Mouse (Mus musculus) G1E-ER4 (cell line): ENCODE results near the gene Pds5a. TPM values are rescaled to one million over a fixed set of nuclear protein-coding genes. Genes with fewer than 3 reads are reported as not detected.

ENCODE experiments used
- GATA1 ChIP-seq: IDR thresholded peaks from one replicate; pipeline ENCODE4 v1.8.0; 2012; ENCODE audit warnings: low read length, inconsistent platforms
- polyA plus RNA-seq: library from polyadenylated mRNA; stranded (reverse); fragments of >175 nt; gene quantifications from 2 replicates; pipeline ENCODE4 v1.2.3, GENCODE M21; 2012

The Pds5a gene
- polyA plus RNA-seq, 1 experiment: 28.0 TPM

DNA sequence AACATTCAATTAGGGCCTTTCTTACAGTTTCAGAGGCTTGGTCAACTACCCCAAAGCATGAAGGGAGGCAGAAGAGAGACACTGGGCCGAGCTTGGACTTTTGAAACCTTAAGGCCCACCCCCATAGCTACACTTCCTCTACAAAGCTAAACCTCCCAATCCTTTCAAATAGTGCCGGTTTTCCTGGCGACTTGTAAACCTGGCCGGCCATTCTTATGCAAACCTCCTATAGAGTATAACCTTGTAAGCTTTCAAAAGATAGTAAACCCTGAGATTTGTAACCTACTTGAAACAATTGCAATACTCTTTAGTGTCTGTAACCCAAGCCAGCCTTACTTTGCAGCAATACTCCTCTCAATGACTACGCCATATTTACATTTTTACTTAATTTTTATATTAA lies 2.0 kb upstream of the Pds5a start:
- no peak for TF ChIP-seq GATA1

GRCm38 (mm10) chr5:65699146-65699545 lies 1.1 kb upstream of the Pds5a start:
- TF ChIP-seq GATA1: no peak

GRCm38 (mm10) chr5:65698759-65699136 lies 675 bp upstream of the Pds5a start:
- no peak for TF ChIP-seq GATA1

DNA sequence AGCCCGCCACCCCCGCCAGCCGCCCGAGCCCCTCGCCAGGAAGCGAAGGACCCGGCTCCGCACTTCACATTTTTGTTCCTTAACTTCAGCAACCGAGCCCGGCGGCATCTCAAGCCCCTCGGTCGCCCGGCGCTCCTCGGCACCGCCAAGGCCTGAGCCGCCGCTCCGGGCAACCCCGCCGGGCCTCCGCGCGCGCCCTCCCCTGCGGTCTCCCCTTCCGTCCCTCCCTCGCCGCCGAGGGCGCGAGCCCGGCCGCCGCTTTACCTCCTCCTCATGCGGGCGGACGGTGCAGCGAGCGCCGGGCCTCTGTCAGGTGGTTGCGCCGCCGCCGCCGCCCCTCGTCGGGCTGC lies 612 bp downstream of the Pds5a start:
- no peak for TF ChIP-seq GATA1

GRCm38 (mm10) chr5:65696821-65697485 lies 1.1 kb downstream of the Pds5a start:
- TF ChIP-seq GATA1: no peak

DNA sequence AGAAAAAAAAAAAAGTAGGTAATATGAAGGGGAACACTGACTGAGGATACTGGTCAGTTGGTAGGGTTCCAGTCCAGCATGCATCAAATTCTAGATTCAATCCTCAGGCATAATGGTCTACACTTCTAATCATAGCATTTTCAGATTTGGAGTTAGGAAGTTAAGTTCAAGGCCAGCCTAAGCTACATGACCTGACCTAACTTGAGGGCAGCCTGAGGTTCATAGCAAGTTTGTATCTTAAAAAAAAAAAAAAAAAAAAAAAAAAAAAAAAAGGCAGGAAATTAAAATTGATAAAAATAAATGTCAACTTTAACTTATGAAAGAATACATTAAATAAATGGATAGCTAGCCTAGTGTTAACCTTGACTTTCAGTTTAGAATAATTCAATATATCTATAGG lies 5.1 kb downstream of the Pds5a start:
- TF ChIP-seq GATA1: no peak

DNA sequence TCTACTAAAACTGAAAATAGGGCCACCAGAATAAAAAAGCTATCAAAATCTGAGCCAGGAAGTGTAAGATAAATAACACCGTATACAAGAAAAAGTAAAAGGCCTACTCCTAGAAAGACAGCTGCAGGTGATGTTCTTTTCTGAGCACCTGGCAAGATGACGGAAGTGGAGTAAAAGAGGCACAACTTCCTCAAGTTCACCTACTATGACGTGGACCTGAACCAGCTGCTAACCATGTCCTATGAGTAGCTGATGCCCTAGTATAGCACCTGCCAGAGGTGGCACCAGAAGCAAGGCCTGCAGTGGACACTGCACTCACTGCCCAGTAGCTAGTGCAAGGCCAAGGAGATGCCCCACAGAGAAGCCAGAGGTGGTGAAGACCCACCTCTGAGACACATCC lies 9.3 kb downstream of the Pds5a start:
- no peak for TF ChIP-seq GATA1

GRCm38 (mm10) chr5:65686806-65687205 lies 11.3 kb downstream of the Pds5a start:
- no peak for TF ChIP-seq GATA1

DNA sequence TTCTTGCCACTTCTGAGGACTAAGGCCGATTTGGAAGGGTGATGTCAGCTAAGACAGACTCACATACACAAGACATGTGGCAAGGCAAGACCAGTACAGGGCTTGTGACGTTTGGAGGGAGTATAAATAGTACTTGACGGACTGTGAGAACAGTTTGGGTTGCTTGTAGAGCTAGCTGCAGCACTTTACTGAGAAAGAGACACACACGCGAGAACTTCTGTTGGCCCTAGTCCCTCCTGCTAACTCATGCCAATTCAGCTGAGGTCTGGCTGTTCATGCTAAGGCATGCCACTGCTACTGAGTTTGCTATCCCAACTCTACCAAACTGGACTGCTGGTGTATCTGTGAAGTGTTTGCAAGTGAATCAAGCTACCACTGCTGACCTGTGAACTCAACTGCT lies 19.2 kb downstream of the Pds5a start:
- TF ChIP-seq GATA1: no peak

GRCm38 (mm10) chr5:65672162-65672561 lies 25.9 kb downstream of the Pds5a start:
- TF ChIP-seq GATA1: no peak

DNA sequence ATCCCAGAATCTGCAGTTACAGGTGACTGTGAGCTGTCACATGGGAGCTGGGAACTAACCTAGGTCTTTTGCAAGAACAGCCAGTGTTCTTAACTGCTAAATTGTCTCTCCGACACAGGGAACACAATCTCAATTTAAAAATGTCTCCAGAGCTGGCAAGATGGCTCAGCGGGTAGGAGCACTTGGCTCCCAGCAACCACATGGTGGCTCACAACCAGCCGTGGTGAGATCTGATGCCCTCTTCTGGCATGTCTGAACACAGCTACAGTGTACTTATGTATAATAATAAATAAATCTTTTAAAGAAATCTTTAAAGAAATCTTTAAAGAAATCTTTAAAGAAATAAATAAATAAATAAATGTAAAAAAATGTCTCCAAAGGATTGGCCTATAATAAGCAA lies 30.4 kb downstream of the Pds5a start:
- TF ChIP-seq GATA1: no peak

GRCm38 (mm10) chr5:65665370-65665769 lies 32.7 kb downstream of the Pds5a start:
- TF ChIP-seq GATA1: no peak

DNA sequence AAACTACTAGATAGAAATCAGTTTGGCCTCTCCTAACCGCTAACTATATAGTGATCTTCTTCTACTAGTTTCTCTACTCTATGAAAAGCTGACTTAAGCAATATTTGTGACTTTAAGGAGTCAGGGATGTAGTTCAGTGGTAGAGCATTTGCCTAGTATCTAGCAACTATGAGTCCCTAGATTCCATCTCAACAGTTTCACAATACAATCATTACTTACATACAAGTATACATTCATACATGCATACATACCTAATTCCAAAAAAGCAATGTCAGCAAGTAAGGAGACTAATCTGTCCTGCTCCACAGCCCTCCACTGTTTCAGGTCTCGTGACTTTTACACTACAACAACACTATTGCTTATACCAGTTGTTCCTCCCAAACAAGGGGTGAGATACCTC lies 36.1 kb downstream of the Pds5a start:
- no peak for TF ChIP-seq GATA1

GRCm38 (mm10) chr5:65653786-65654185 lies 44.3 kb downstream of the Pds5a start:
- TF ChIP-seq GATA1: no peak

DNA sequence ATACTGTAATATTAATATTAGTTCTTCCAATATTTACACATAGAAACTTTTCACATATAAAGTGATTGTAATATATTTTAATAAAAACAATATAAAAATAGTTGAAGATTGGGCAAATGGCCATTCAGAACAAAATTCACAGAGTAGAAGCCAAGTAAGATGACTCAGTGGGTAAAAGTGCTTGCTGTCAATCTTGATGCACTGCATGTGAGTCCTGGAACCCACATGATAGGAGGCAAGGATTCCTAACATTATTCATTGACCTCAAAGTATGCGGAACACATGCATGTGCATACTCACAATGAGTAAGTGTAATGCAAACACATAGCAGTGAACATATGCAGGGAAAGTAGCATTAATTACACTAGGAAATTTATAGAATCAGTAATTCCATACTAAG lies 59.2 kb downstream of the Pds5a start:
- no peak for TF ChIP-seq GATA1

DNA sequence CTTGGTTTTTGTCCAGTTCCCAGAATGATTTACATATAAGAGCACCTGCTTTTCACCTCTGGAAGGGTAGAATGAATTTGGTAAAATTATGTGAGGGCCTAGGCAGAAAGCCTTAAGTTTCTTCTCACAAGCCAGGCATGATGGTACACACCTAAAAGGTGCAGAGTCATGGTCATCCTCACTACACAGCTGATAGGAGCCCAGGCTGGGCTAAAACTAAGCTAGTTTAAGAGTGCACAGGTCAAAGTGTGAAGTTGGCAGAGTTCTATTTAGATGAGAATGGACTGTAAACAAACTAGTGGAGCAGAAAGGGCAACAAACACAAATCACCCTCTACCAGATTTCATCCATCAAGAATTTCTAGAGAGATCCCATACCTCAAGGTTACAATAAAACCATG lies 73.7 kb downstream of the Pds5a start:
- TF ChIP-seq GATA1: no peak

- TF ChIP-seq GATA1: no peak
These were observed 84.7 kb downstream of the Pds5a start for GRCm38 (mm10) chr5:65613152-65613924.
